Mouse (Mus musculus) myocyte (in vitro differentiated cells): ENCODE measurements around the gene Zdhhc20. TPM values are rescaled to one million over a fixed set of nuclear protein-coding genes. Genes with fewer than 3 reads are reported as not detected.

Source experiments
- H3K27me3 ChIP-seq: one replicate; pipeline ENCODE4 v1.6.1; 2011; ENCODE audit not compliant: control insufficient read depth, insufficient read depth, insufficient read length
- H3K36me3 ChIP-seq: one replicate; pipeline ENCODE4 v1.6.1; 2011; ENCODE audit not compliant: control insufficient read depth, insufficient read depth
- H3K4me2 ChIP-seq: one replicate; pipeline ENCODE4 v1.6.1; 2011; ENCODE audit warnings: low read depth, control low read depth
- H3K4me3 ChIP-seq: one replicate; pipeline ENCODE4 v1.5.1; 2011; ENCODE audit warnings: mild to moderate bottlenecking, control low read depth, moderate library complexity
- H3K79me2 ChIP-seq: one replicate; pipeline ENCODE4 v1.6.1; 2011; ENCODE audit not compliant: control insufficient read depth, insufficient read depth
- H3ac ChIP-seq: one replicate; pipeline ENCODE4 v1.6.1; 2011; ENCODE audit not compliant: control insufficient read depth, insufficient read length
- CEBPB ChIP-seq: IDR thresholded peaks from 2 replicates; pipeline ENCODE4 v1.6.1; 2011; ENCODE audit warnings: mild to moderate bottlenecking, moderate library complexity; ENCODE audit not compliant: poor library complexity, insufficient read depth, severe bottlenecking
- E2F4 ChIP-seq: IDR thresholded peaks from one replicate; pipeline ENCODE4 v1.6.1; 2011; ENCODE audit warnings: mild to moderate bottlenecking, control low read depth, moderate library complexity; ENCODE audit not compliant: insufficient read depth
- MAX ChIP-seq: IDR thresholded peaks from one replicate; pipeline ENCODE4 v1.6.1; 2011; ENCODE audit warnings: low read depth, mild to moderate bottlenecking, control low read depth
- MYOD1 ChIP-seq, 3 experiments: IDR thresholded peaks; one replicate each; pipeline ENCODE4 v1.6.1; 2011; ENCODE audit warnings: control low read depth in 2 of 3, low read depth in 2 of 3, mild to moderate bottlenecking in 2 of 3, moderate library complexity in 1 of 3; ENCODE audit not compliant: insufficient read length in 2 of 3, control insufficient read depth in 1 of 3
- MYOG ChIP-seq, 3 experiments: IDR thresholded peaks; one replicate each; pipeline ENCODE4 v1.6.1; 2011; ENCODE audit warnings: control low read depth in 2 of 3, low read depth in 2 of 3, mild to moderate bottlenecking in 2 of 3; ENCODE audit not compliant: insufficient read length in 2 of 3, control insufficient read depth in 1 of 3, insufficient read depth in 1 of 3
- POLR2A ChIP-seq: IDR thresholded peaks from one replicate; pipeline ENCODE4 v1.6.1; 2011; ENCODE audit warnings: low read depth, mild to moderate bottlenecking, control low read depth, moderate library complexity; ENCODE audit not compliant: insufficient read length
- POLR2AphosphoS2 ChIP-seq: IDR thresholded peaks from one replicate; pipeline ENCODE4 v1.6.1; 2011; ENCODE audit warnings: low read depth, control low read depth; ENCODE audit not compliant: insufficient read length
- REST ChIP-seq: IDR thresholded peaks from one replicate; pipeline ENCODE4 v1.6.1; 2011; ENCODE audit warnings: mild to moderate bottlenecking, control low read depth, moderate library complexity; ENCODE audit not compliant: insufficient read depth, insufficient read length
- SRF ChIP-seq: IDR thresholded peaks from one replicate; pipeline ENCODE4 v1.6.1; 2011; ENCODE audit warnings: low read depth; ENCODE audit not compliant: control insufficient read depth, insufficient read length
- TCF12 ChIP-seq: IDR thresholded peaks from one replicate; pipeline ENCODE4 v1.6.1; 2011; ENCODE audit warnings: mild to moderate bottlenecking, control low read depth; ENCODE audit not compliant: poor library complexity, insufficient read depth, severe bottlenecking
- TCF3 ChIP-seq: IDR thresholded peaks from one replicate; pipeline ENCODE4 v1.6.1; 2011; ENCODE audit warnings: low read depth, control low read depth; ENCODE audit not compliant: insufficient read length
- USF1 ChIP-seq: IDR thresholded peaks from one replicate; pipeline ENCODE4 v1.6.1; 2011; ENCODE audit warnings: low read depth, mild to moderate bottlenecking, control low read depth, moderate library complexity
- polyA plus RNA-seq: library from polyadenylated mRNA; unstranded; fragments of >200 nt; fragmentation: generic; extraction: Trizol; gene quantifications from one replicate; pipeline ENCODE4 v1.2.1, GENCODE M21; 2012; ENCODE audit warnings: missing spikeins

The Zdhhc20 gene
- polyA plus RNA-seq, 1 experiment: 9.6 TPM

DNA sequence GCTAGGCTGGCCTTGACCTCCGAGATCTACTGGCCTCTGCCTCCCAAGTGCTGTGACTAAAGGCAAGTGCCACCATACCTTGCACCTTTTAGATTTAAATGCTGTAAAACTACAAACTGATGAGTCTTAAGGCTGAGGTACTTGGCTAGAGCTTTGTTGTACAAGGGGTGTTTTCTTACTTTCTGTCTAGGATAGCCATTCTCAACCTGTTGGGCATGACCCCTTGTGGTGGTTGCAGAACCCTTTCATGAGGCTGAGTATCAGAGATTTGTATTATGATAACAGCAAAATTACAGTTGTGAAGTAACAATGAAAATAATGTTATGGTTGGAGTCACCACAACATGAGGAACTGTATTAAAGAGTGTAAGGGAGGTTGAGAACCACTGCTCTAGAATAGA is 62.8 kb downstream of the Zdhhc20 start:
- H3K36me3 ChIP-seq: no peaks in the 10 kb centered on the region
- no peaks in the 10 kb centered on the region for H3K27me3 ChIP-seq
- TF ChIP-seq SRF (no peak), MYOD1 (IDR thresholded peaks at IDR 0.05; ENCODE audit: control insufficient read depth in 1 of 3, insufficient read length in 2 of 3, low read depth in 2 of 3) (no peak), POLR2AphosphoS2 (no peak), TCF12 (no peak)
- H3K4me3 ChIP-seq: peak overlapping the region; percentile 75
- H3ac ChIP-seq: no peak overlapping the region
- H3K79me2 ChIP-seq: peaks cover 41% of the 10 kb centered on the region
- peak overlapping the region; percentile 75 for H3K4me2 ChIP-seq

DNA sequence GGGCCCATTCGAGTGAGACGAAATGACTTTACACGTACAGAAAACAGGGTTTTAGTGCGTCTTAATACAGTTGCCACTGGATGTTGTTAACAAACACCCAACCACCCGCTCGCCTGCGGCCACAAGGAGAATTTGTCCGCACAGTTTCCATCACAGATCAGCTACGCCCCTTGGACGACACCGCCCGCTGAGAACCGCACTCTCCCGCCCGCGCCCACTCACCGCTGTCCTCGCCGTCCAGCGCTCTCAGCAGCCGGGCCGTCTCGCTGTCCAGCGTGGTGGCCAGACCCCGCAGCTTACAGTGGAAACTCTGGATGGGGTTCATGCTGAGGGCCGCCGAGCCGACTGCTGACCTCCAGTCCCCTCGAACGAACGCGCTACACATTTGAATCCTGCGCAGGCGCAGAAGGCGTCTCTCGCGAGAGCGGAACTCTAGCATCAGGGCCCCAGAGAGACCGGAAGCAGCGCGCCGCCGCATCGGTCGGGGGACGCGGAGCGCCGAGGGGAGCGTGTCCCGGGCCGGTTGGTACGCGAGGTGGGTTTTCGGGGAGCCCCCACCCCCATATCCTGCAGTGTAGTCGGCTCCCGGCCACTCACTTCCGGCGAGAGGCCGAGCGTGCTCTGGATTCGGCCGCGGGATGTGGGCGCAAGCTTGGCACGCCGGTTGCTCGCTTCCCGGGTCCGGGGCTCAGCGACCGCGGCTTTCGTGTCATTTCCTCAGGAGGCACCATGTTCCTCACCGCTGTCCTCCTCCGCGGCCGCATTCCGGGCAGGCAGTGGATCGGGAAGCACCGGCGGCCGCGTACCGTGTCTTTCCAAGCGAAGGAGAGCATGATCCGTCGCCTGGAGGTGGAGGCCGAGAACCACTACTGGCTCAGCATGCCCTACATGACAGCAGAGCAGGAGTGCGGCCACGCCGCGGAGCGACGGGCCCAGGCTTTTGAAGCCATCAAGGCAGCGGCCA is 64.0 kb downstream of the Zdhhc20 start, which contains the start of the genes Ska3 and Mrpl57:
Gene Ska3, minus strand, starts transcription at position 398 of the 964 bp plus-strand sequence.
Gene Mrpl57, plus strand, starts transcription at position 447 of the 964 bp plus-strand sequence.
- Histone ChIP-seq H3K27me3 (no peaks in the 10 kb centered on the region), H3K79me2 (peaks cover 41% of the 10 kb centered on the region), H3K36me3 (peaks cover 7% of the 10 kb centered on the region), H3ac (peak within 1 kb of the TSS; percentile 61), H3K4me2 (peak within 1 kb of the TSS; percentile 75), H3K4me3 (peak within 1 kb of the TSS; percentile 75)
- TF ChIP-seq POLR2AphosphoS2 (peak; percentile 96), REST (no peak), E2F4 (peak; percentile 93), MYOG (IDR thresholded peaks at IDR 0.05; ENCODE audit: control insufficient read depth in 1 of 3, insufficient read depth in 1 of 3, insufficient read length in 2 of 3, low read depth in 2 of 3) (peak in 1 of 3 experiments; percentile 12), POLR2A (peak; percentile 90), TCF3 (no peak)

- Histone ChIP-seq H3K4me3 (no peak overlapping the region), H3ac (no peak overlapping the region), H3K36me3 (peaks cover 12% of the 10 kb centered on the region), H3K79me2 (peaks cover 28% of the 10 kb centered on the region), H3K27me3 (no peaks in the 10 kb centered on the region), H3K4me2 (no peak overlapping the region)
- TF ChIP-seq SRF: no peak
- TF ChIP-seq TCF3: no peak
- no peak for TF ChIP-seq MYOD1 (IDR thresholded peaks at IDR 0.05; ENCODE audit: control insufficient read depth in 1 of 3, insufficient read length in 2 of 3, low read depth in 2 of 3)
- no peak for TF ChIP-seq MAX
- TF ChIP-seq MYOG (IDR thresholded peaks at IDR 0.05; ENCODE audit: control insufficient read depth in 1 of 3, insufficient read depth in 1 of 3, insufficient read length in 2 of 3, low read depth in 2 of 3): no peak
- no peak for TF ChIP-seq E2F4
- no peak for TF ChIP-seq USF1
- no peak for TF ChIP-seq POLR2AphosphoS2
- no peak for TF ChIP-seq CEBPB
Measured at GRCm38 (mm10) chr14:57820839-57821238, 69.2 kb downstream of the Zdhhc20 start.

GRCm38 (mm10) chr14:57811844-57812243 is 78.2 kb downstream of the Zdhhc20 start:
- TF ChIP-seq POLR2A (no peak), E2F4 (no peak), CEBPB (no peak), MAX (no peak), TCF12 (no peak)
- Histone ChIP-seq H3K4me2 (no peak overlapping the region), H3K27me3 (no peaks in the 10 kb centered on the region), H3K4me3 (no peak overlapping the region), H3K79me2 (peaks cover 2% of the 10 kb centered on the region), H3K36me3 (peaks cover 25% of the 10 kb centered on the region), H3ac (no peak overlapping the region)

GRCm38 (mm10) chr14:57810886-57811285 is 79.2 kb downstream of the Zdhhc20 start:
- no peak overlapping the region for H3K4me3 ChIP-seq
- TF ChIP-seq MYOD1 (IDR thresholded peaks at IDR 0.05; ENCODE audit: control insufficient read depth in 1 of 3, insufficient read length in 2 of 3, low read depth in 2 of 3) (no peak), USF1 (no peak), REST (no peak), CEBPB (no peak), TCF3 (no peak), MAX (no peak), MYOG (IDR thresholded peaks at IDR 0.05; ENCODE audit: control insufficient read depth in 1 of 3, insufficient read depth in 1 of 3, insufficient read length in 2 of 3, low read depth in 2 of 3) (no peak), POLR2A (no peak), SRF (no peak), E2F4 (no peak), TCF12 (no peak)
- H3ac ChIP-seq: no peak overlapping the region
- H3K4me2 ChIP-seq: no peak overlapping the region
- H3K79me2 ChIP-seq: peaks cover 2% of the 10 kb centered on the region
- H3K36me3 ChIP-seq: peaks cover 32% of the 10 kb centered on the region
- H3K27me3 ChIP-seq: no peaks in the 10 kb centered on the region
